Mouse (Mus musculus): Measurements from ENCODE around the gene Loxl1. TPM values are rescaled to one million over a fixed set of nuclear protein-coding genes. Genes with fewer than 3 reads are reported as not detected.

Loxl1 gene
- total and polyA plus RNA-seq, 3 experiments: not detected

DNA sequence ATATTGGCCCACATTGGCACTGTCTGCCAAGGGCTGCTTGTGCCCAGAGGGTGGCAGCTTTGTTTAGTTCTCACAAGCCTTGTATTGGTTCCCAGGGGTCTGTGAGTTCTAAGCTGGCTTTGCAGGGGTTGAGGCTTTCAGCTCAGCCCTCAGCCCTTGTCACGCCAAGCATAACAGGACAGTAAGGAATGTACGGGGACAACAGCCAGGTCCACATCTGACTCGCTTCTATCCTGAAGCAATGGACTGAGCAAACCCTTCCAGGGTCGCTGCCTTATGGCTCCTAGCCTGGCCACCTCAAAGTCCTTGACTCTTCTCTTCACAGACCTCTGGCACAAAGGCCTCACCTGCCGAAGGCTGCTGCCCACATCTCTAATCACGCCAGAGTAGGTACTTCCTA, 34.8 kb upstream of the Loxl1 start:
- no peak for ATAC-seq (ENCODE audit: extremely low read depth, insufficient number of reproducible peaks, low FRiP score, poor library complexity, severe bottlenecking)
- TF ChIP-seq TAL1 (conservative IDR thresholded peaks at IDR 0.05; ENCODE audit: low read depth, low read length): no peak
- no peak for TF ChIP-seq GATA1 (IDR thresholded peaks at IDR 0.05; ENCODE audit: borderline replicate concordance, low read length)
- TF ChIP-seq GATA2 (IDR thresholded peaks at IDR 0.05; ENCODE audit: borderline replicate concordance, low read depth, low read length): no peak
- TF ChIP-seq CTCF (IDR thresholded peaks at IDR 0.05; ENCODE audit: low read depth, low read length): no peak
- no peak for TF ChIP-seq POLR2AphosphoS5 (IDR thresholded peaks at IDR 0.05; ENCODE audit: insufficient replicate concordance, low read depth, low read length)
- Histone ChIP-seq H3K27me3 (ENCODE audit: insufficient read depth, low read length) (peaks cover 12% of the 10 kb centered on the region; the same call in 1 of the 2 replicates), H3K4me3 (ENCODE audit: low read depth, low read length) (no peak overlapping the region), H3K36me3 (replicated peaks) (no peaks in the 10 kb centered on the region), H3K9me3 (replicated peaks) (no peaks in the 10 kb centered on the region), H3K4me1 (ENCODE audit: insufficient read depth, low read depth, low read length) (no peaks in the 10 kb centered on the region)
- DNase-seq (ENCODE audit: low spot score): no peak

GRCm38 (mm10) chr9:58346498-58346897, 33.5 kb upstream of the Loxl1 start:
- Histone ChIP-seq H3K36me3 (replicated peaks) (no peaks in the 10 kb centered on the region), H3K4me3 (ENCODE audit: low read depth, low read length) (no peak overlapping the region), H3K9me3 (replicated peaks) (no peaks in the 10 kb centered on the region), H3K4me1 (ENCODE audit: insufficient read depth, low read depth, low read length) (no peaks in the 10 kb centered on the region), H3K27me3 (ENCODE audit: insufficient read depth, low read length) (peaks cover 14% of the 10 kb centered on the region; the same call in 1 of the 2 replicates)
- TF ChIP-seq GATA2 (IDR thresholded peaks at IDR 0.05; ENCODE audit: borderline replicate concordance, low read depth, low read length) (no peak), CTCF (IDR thresholded peaks at IDR 0.05; ENCODE audit: low read depth, low read length) (no peak), POLR2AphosphoS5 (IDR thresholded peaks at IDR 0.05; ENCODE audit: insufficient replicate concordance, low read depth, low read length) (no peak), GATA1 (IDR thresholded peaks at IDR 0.05; ENCODE audit: borderline replicate concordance, low read length) (no peak), TAL1 (conservative IDR thresholded peaks at IDR 0.05; ENCODE audit: low read depth, low read length) (no peak)
- ATAC-seq (ENCODE audit: extremely low read depth, insufficient number of reproducible peaks, low FRiP score, poor library complexity, severe bottlenecking): no peak
- DNase-seq (ENCODE audit: low spot score): no peak

DNA sequence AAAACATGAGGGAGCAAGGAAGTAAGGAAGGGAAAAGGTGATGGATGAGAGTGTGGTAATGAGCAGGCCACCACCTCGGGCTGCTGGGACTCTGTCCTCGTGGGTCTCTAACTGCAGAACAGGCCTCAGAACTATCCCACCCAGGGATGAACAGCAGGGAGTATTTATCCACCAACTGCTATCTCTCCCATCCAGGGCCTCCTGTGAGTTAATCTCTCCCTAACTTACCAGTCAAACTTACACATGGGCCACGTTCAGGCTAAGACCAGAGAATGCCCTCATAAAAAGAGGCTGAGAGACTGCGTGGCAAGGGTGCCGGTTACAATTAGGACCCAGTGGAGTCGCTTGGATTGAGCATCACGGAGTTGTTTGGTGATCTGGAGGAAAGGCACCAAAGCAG, 33.0 kb upstream of the Loxl1 start:
- H3K4me1 ChIP-seq (ENCODE audit: insufficient read depth, low read depth, low read length): no peaks in the 10 kb centered on the region
- peaks cover 14% of the 10 kb centered on the region; the same call in 1 of the 2 replicates for H3K27me3 ChIP-seq (ENCODE audit: insufficient read depth, low read length)
- no peaks in the 10 kb centered on the region for H3K36me3 ChIP-seq (replicated peaks)
- ATAC-seq (ENCODE audit: extremely low read depth, insufficient number of reproducible peaks, low FRiP score, poor library complexity, severe bottlenecking) (no peak), DNase-seq (ENCODE audit: low spot score) (no peak)
- no peaks in the 10 kb centered on the region for H3K9me3 ChIP-seq (replicated peaks)
- H3K4me3 ChIP-seq (ENCODE audit: low read depth, low read length): no peak overlapping the region
- TF ChIP-seq POLR2AphosphoS5 (IDR thresholded peaks at IDR 0.05; ENCODE audit: insufficient replicate concordance, low read depth, low read length) (no peak), CTCF (IDR thresholded peaks at IDR 0.05; ENCODE audit: low read depth, low read length) (no peak), TAL1 (conservative IDR thresholded peaks at IDR 0.05; ENCODE audit: low read depth, low read length) (no peak), GATA1 (IDR thresholded peaks at IDR 0.05; ENCODE audit: borderline replicate concordance, low read length) (no peak), GATA2 (IDR thresholded peaks at IDR 0.05; ENCODE audit: borderline replicate concordance, low read depth, low read length) (no peak)

DNA sequence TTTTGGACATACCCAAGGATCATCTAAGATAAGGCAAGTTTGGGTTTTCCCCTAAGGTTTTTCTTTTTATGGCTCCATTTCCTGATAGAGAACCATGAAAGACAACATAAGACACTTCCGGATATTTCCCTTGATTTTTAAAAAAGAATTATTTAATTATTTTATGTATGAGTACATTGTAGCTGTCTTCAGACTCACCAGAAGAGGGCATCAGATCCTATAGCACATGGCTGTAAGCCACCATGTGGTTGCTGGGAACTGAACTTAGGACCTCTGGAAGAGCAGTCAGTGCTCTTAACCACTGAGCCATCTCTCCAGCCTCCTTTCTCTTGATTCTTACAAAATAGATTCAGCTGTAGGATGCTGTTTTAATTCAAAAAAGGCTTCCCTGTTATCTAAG, 28.8 kb upstream of the Loxl1 start:
- Histone ChIP-seq H3K4me3 (ENCODE audit: low read depth, low read length) (no peak overlapping the region), H3K4me1 (ENCODE audit: insufficient read depth, low read depth, low read length) (no peaks in the 10 kb centered on the region), H3K9me3 (replicated peaks) (no peaks in the 10 kb centered on the region), H3K27me3 (ENCODE audit: insufficient read depth, low read length) (peaks cover 12% of the 10 kb centered on the region; the same call in 1 of the 2 replicates), H3K36me3 (replicated peaks) (no peaks in the 10 kb centered on the region)
- no peak for ATAC-seq (ENCODE audit: extremely low read depth, insufficient number of reproducible peaks, low FRiP score, poor library complexity, severe bottlenecking)
- DNase-seq (ENCODE audit: low spot score): no peak
- TF ChIP-seq GATA2 (IDR thresholded peaks at IDR 0.05; ENCODE audit: borderline replicate concordance, low read depth, low read length): no peak
- TF ChIP-seq GATA1 (IDR thresholded peaks at IDR 0.05; ENCODE audit: borderline replicate concordance, low read length): no peak
- TF ChIP-seq TAL1 (conservative IDR thresholded peaks at IDR 0.05; ENCODE audit: low read depth, low read length): no peak
- no peak for TF ChIP-seq POLR2AphosphoS5 (IDR thresholded peaks at IDR 0.05; ENCODE audit: insufficient replicate concordance, low read depth, low read length)
- no peak for TF ChIP-seq CTCF (IDR thresholded peaks at IDR 0.05; ENCODE audit: low read depth, low read length)

GRCm38 (mm10) chr9:58336650-58337281, 23.8 kb upstream of the Loxl1 start:
- DNase-seq (ENCODE audit: low spot score) (no peak), ATAC-seq (ENCODE audit: extremely low read depth, insufficient number of reproducible peaks, low FRiP score, poor library complexity, severe bottlenecking) (no peak)
- no peaks in the 10 kb centered on the region for H3K9me3 ChIP-seq (replicated peaks)
- H3K4me1 ChIP-seq (ENCODE audit: insufficient read depth, low read depth, low read length): 0 out of 2 replicates have a peak, but pooled peaks cover 2% of the 10 kb centered on the region
- H3K36me3 ChIP-seq (replicated peaks): no peaks in the 10 kb centered on the region
- H3K4me3 ChIP-seq (ENCODE audit: low read depth, low read length): no peak overlapping the region
- H3K27me3 ChIP-seq (ENCODE audit: insufficient read depth, low read length): no peaks in the 10 kb centered on the region; the same call in 1 of the 2 replicates
- no peak for TF ChIP-seq GATA2 (IDR thresholded peaks at IDR 0.05; ENCODE audit: borderline replicate concordance, low read depth, low read length)
- no peak for TF ChIP-seq POLR2AphosphoS5 (IDR thresholded peaks at IDR 0.05; ENCODE audit: insufficient replicate concordance, low read depth, low read length)
- TF ChIP-seq GATA1 (IDR thresholded peaks at IDR 0.05; ENCODE audit: borderline replicate concordance, low read length): no peak
- TF ChIP-seq TAL1 (conservative IDR thresholded peaks at IDR 0.05; ENCODE audit: low read depth, low read length): no peak
- no peak for TF ChIP-seq CTCF (IDR thresholded peaks at IDR 0.05; ENCODE audit: low read depth, low read length)

DNA sequence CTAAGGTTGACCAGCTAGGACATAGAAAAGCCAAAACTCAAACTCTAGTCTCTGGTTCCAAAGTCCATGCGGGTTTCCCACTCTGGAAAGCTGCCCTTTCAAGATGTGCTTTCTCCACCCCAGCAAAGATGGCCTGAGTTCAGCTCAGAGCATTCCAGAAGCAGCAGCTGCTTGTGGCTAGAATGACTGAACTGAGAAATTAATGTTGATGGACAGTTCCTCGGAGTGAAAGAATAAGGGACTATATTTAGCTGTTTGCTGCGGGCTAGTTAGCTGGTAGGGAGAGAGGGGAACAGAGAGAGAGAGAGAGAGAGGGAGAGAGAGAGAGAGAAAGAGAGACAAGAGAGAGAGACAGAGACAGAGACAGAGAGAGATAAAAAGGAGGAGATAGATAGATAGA, 18.3 kb upstream of the Loxl1 start:
- no peaks in the 10 kb centered on the region for H3K36me3 ChIP-seq (replicated peaks)
- H3K9me3 ChIP-seq (replicated peaks): no peaks in the 10 kb centered on the region
- ATAC-seq (ENCODE audit: extremely low read depth, insufficient number of reproducible peaks, low FRiP score, poor library complexity, severe bottlenecking) (no peak), DNase-seq (ENCODE audit: low spot score) (no peak)
- H3K27me3 ChIP-seq (ENCODE audit: insufficient read depth, low read length): peaks cover 7% of the 10 kb centered on the region
- no peak overlapping the region for H3K4me3 ChIP-seq (ENCODE audit: low read depth, low read length)
- no peaks in the 10 kb centered on the region; the same call in 1 of the 2 replicates for H3K4me1 ChIP-seq (ENCODE audit: insufficient read depth, low read depth, low read length)
- no peak for TF ChIP-seq GATA1 (IDR thresholded peaks at IDR 0.05; ENCODE audit: borderline replicate concordance, low read length)
- TF ChIP-seq CTCF (IDR thresholded peaks at IDR 0.05; ENCODE audit: low read depth, low read length): no peak
- TF ChIP-seq POLR2AphosphoS5 (IDR thresholded peaks at IDR 0.05; ENCODE audit: insufficient replicate concordance, low read depth, low read length): no peak
- TF ChIP-seq GATA2 (IDR thresholded peaks at IDR 0.05; ENCODE audit: borderline replicate concordance, low read depth, low read length): no peak
- no peak for TF ChIP-seq TAL1 (conservative IDR thresholded peaks at IDR 0.05; ENCODE audit: low read depth, low read length)
